Mouse (Mus musculus): Measurements from ENCODE around the gene Tcirg1. TPM values are rescaled to one million over a fixed set of nuclear protein-coding genes. Genes with fewer than 3 reads are reported as not detected.

The Tcirg1 gene
- polyA plus RNA-seq, 2 experiments, result 36.8 to 145 TPM

DNA sequence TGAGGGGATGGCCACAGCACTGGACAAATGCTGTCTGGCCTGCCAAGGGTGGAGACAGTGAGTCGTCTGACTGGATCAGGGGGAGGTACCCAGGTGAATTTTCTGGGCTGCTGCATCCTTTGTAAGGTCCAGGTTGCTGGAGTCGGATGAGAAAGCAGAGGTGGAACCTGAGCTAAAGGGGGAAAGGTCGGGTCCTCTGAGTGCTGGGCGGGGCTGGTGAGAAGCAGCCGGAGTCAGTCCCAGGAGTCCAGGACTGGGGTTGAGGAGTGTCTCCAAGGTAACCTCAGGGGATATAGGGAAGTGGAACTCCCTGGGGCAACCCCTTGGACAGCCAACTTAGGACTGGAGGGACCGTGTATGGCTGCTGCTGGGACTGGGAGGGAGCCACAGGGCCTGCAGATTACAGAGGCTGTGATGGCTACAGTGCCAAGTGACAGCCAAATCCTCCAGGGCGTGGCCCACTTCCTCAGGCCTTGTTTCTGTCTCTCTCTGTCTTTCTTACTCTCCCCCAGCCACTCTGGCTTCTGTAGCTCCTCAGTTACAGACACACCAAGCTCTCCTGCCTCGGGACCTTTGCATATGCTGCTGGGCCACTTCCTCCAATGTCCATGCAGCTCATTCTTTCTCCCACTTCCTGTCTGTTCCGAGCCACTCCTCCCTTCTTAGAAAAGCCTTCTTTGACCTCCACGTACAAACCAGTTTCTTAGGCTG is 15.9 kb upstream of the Tcirg1 start:
- H3K4me1 ChIP-seq (ENCODE audit: control insufficient read depth, insufficient read depth, low read length), result no peaks in the 10 kb centered on the region; the same call in 1 of the 2 replicates
- no peak overlapping the region for H3K4me3 ChIP-seq (replicated peaks; ENCODE audit: low read length)
- H3K4me2 ChIP-seq (replicated peaks; ENCODE audit: low read depth, low read length, severe bottlenecking), result no peak overlapping the region
- ATAC-seq (ENCODE audit: low FRiP score, low read depth) (no peak), DNase-seq (ENCODE audit: low spot score) (no peak)
- no peak for TF ChIP-seq POLR2A (IDR thresholded peaks at IDR 0.05; ENCODE audit: borderline replicate concordance, extremely low read depth, insufficient read depth, insufficient read length)
- H3K27ac ChIP-seq (replicated peaks; ENCODE audit: low read depth, low read length), result peak overlapping the region; percentile 38; the same call in 1 of the 2 replicates
- H3K9ac ChIP-seq (ENCODE audit: low read depth, low read length, severe bottlenecking), result no peak overlapping the region
- no peaks in the 10 kb centered on the region for H3K9me3 ChIP-seq (ENCODE audit: control insufficient read depth, low read length)
- no peaks in the 10 kb centered on the region for H3K36me3 ChIP-seq (ENCODE audit: control insufficient read depth, insufficient read depth, low read length)
- WGBS, result 53% methylated on average over 10 of the region's 10 CpGs
- no peaks in the 10 kb centered on the region for H3K27me3 ChIP-seq (ENCODE audit: control insufficient read depth, insufficient read depth, low read length)

DNA sequence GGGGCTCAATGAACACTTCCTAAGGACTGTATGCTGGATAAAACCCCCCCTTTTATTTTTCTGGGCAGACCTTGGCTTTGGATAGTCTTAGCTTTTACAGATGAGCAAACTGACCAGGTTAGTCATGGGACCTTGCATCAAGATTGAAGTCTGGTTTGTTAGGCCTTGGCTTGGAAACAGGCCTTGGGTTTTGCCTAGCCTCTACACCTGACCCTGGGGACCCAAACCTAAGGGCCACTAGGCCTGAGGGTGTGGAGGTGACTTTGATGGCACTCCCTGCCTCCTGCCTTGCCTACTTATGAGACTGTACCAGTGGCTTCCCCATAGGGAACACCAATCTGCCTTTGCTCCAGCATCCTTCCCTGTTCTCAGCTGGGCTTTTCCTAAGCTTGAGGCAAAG is 13.0 kb upstream of the Tcirg1 start:
- H3K27me3 ChIP-seq (ENCODE audit: control insufficient read depth, insufficient read depth, low read length), result no peaks in the 10 kb centered on the region
- no peak overlapping the region for H3K4me3 ChIP-seq (replicated peaks; ENCODE audit: low read length)
- DNase-seq (ENCODE audit: low spot score) (no peak), ATAC-seq (ENCODE audit: low FRiP score, low read depth) (no peak)
- no peaks in the 10 kb centered on the region for H3K36me3 ChIP-seq (ENCODE audit: control insufficient read depth, insufficient read depth, low read length)
- H3K9me3 ChIP-seq (ENCODE audit: control insufficient read depth, low read length), result no peaks in the 10 kb centered on the region
- H3K4me2 ChIP-seq (replicated peaks; ENCODE audit: low read depth, low read length, severe bottlenecking), result no peak overlapping the region
- TF ChIP-seq POLR2A (IDR thresholded peaks at IDR 0.05; ENCODE audit: borderline replicate concordance, extremely low read depth, insufficient read depth, insufficient read length), result no peak
- no peak overlapping the region for H3K27ac ChIP-seq (replicated peaks; ENCODE audit: low read depth, low read length)
- no peaks in the 10 kb centered on the region for H3K4me1 ChIP-seq (ENCODE audit: control insufficient read depth, insufficient read depth, low read length)
- H3K9ac ChIP-seq (ENCODE audit: low read depth, low read length, severe bottlenecking), result no peak overlapping the region

DNA sequence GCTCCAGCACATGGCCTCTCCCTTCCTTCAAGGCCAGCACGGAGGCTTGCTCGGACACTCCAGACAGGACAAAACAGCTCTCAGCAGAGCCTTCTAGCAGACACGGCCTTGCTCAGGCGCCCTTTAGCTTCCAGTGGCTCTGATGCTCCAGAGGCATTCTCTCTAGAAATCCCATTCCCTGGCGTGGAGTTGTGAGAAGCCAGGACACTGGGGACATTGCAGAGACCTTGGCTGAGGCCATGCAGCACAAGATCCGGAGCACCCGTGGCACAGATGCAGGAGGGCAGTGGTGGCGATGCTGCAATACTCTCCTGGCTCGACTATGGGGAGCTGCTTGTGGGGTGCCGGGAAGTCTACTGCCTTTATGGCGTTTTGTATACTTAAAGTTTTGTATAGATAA is 9.8 kb upstream of the Tcirg1 start:
- ATAC-seq (ENCODE audit: low FRiP score, low read depth) (no peak), DNase-seq (ENCODE audit: low spot score) (no peak)
- no peaks in the 10 kb centered on the region for H3K27me3 ChIP-seq (ENCODE audit: control insufficient read depth, insufficient read depth, low read length)
- no peak overlapping the region for H3K4me2 ChIP-seq (replicated peaks; ENCODE audit: low read depth, low read length, severe bottlenecking)
- H3K4me3 ChIP-seq (replicated peaks; ENCODE audit: low read length), result no peak overlapping the region
- WGBS, result 74% methylated on average over 11 of the region's 11 CpGs
- H3K36me3 ChIP-seq (ENCODE audit: control insufficient read depth, insufficient read depth, low read length), result no peaks in the 10 kb centered on the region
- no peak overlapping the region for H3K9ac ChIP-seq (ENCODE audit: low read depth, low read length, severe bottlenecking)
- peaks cover 11% of the 10 kb centered on the region for H3K4me1 ChIP-seq (ENCODE audit: control insufficient read depth, insufficient read depth, low read length)
- H3K9me3 ChIP-seq (ENCODE audit: control insufficient read depth, low read length), result no peaks in the 10 kb centered on the region
- H3K27ac ChIP-seq (replicated peaks; ENCODE audit: low read depth, low read length), result no peak overlapping the region
- no peak for TF ChIP-seq POLR2A (IDR thresholded peaks at IDR 0.05; ENCODE audit: borderline replicate concordance, extremely low read depth, insufficient read depth, insufficient read length)

DNA sequence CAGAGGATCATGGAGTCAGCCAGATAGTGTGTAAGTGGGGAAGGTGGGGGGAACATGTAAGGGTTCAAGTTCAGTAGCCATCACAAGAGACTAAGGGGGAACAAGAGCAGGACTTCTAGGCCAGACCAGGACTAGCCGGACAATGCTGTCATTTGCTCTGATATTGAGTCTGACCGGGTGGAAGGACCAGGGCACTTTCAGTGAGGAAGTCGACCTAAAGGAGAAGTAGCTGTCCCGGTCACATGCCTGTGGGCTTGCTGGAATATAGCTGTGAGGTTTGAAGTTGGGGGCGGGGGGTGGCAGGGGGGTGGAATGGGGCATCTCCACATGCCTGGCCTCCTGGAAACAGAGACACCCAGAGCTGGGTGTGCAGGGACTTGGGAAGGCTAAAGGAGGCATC is 7.6 kb upstream of the Tcirg1 start:
- Histone ChIP-seq H3K9ac (ENCODE audit: low read depth, low read length, severe bottlenecking) (no peak overlapping the region), H3K4me1 (ENCODE audit: control insufficient read depth, insufficient read depth, low read length) (peaks cover 14% of the 10 kb centered on the region), H3K4me3 (replicated peaks; ENCODE audit: low read length) (no peak overlapping the region), H3K27me3 (ENCODE audit: control insufficient read depth, insufficient read depth, low read length) (no peaks in the 10 kb centered on the region), H3K36me3 (ENCODE audit: control insufficient read depth, insufficient read depth, low read length) (peaks cover 11% of the 10 kb centered on the region; the same call in 1 of the 2 replicates), H3K27ac (replicated peaks; ENCODE audit: low read depth, low read length) (no peak overlapping the region), H3K4me2 (replicated peaks; ENCODE audit: low read depth, low read length, severe bottlenecking) (no peak overlapping the region), H3K9me3 (ENCODE audit: control insufficient read depth, low read length) (no peaks in the 10 kb centered on the region)
- no peak for TF ChIP-seq POLR2A (IDR thresholded peaks at IDR 0.05; ENCODE audit: borderline replicate concordance, extremely low read depth, insufficient read depth, insufficient read length)
- ATAC-seq (ENCODE audit: low FRiP score, low read depth) (no peak), DNase-seq (ENCODE audit: low spot score) (no peak)
- 91% methylated on average over 5 of the region's 5 CpGs for WGBS

DNA sequence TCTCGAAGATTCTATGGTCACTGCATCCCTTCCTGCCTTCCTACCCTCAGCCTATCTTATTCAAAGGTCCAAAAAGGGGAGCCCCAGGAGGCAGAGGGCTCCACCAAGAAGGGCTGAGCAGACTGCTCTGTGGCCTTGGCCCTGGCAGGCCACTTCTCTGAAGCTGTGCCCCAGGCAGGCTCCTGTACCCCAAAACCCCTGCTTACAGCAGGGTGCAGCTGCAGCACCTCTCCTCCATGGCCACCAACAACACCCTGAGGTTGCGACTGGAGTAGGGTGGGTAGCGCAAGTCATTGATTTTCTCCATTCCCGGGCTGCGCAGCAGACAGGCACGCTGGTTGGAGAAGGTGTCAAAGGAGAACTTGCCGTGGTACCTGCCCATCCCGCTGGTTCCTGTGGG is 6.8 kb upstream of the Tcirg1 start:
- TF ChIP-seq POLR2A (IDR thresholded peaks at IDR 0.05; ENCODE audit: borderline replicate concordance, extremely low read depth, insufficient read depth, insufficient read length), result no peak
- H3K9ac ChIP-seq (ENCODE audit: low read depth, low read length, severe bottlenecking), result 0 out of 2 replicates have a peak overlapping the region, but pooled peaks have one; percentile 41
- DNase-seq (ENCODE audit: low spot score) (no peak), ATAC-seq (ENCODE audit: low FRiP score, low read depth) (no peak)
- no peaks in the 10 kb centered on the region for H3K9me3 ChIP-seq (ENCODE audit: control insufficient read depth, low read length)
- peaks cover 14% of the 10 kb centered on the region for H3K4me1 ChIP-seq (ENCODE audit: control insufficient read depth, insufficient read depth, low read length)
- H3K4me2 ChIP-seq (replicated peaks; ENCODE audit: low read depth, low read length, severe bottlenecking), result peak overlapping the region; percentile 65
- WGBS, result 87% methylated on average over 8 of the region's 8 CpGs
- H3K4me3 ChIP-seq (replicated peaks; ENCODE audit: low read length), result peak overlapping the region; percentile 55
- H3K27me3 ChIP-seq (ENCODE audit: control insufficient read depth, insufficient read depth, low read length), result no peaks in the 10 kb centered on the region
- peaks cover 18% of the 10 kb centered on the region for H3K36me3 ChIP-seq (ENCODE audit: control insufficient read depth, insufficient read depth, low read length)
- no peak overlapping the region for H3K27ac ChIP-seq (replicated peaks; ENCODE audit: low read depth, low read length)
